Mouse (Mus musculus) 416B (cell line): ENCODE data around the gene Impdh2.

ENCODE experiments used
- DNase-seq: peaks from one replicate; pipeline ENCODE4 v3.0.0; 2011; ENCODE audit warnings: low read depth

Impdh2 gene

GRCm38 (mm10) chr9:108560227-108560841 is at the start of gene Impdh2:
Gene Impdh2 (plus strand): TSS chr9:108560286.
- DNase-seq = peak; percentile 99

GRCm38 (mm10) chr9:108516380-108517251 is 43.5 kb upstream of the Impdh2 start, which contains the start of gene Qrich1:
Gene Qrich1 (plus strand): TSS chr9:108516806.
- DNase-seq = peak; percentile 98

GRCm38 (mm10) chr9:108517253-108517930 is 42.7 kb upstream of the Impdh2 start:
- DNase-seq = peak; percentile 75

DNA sequence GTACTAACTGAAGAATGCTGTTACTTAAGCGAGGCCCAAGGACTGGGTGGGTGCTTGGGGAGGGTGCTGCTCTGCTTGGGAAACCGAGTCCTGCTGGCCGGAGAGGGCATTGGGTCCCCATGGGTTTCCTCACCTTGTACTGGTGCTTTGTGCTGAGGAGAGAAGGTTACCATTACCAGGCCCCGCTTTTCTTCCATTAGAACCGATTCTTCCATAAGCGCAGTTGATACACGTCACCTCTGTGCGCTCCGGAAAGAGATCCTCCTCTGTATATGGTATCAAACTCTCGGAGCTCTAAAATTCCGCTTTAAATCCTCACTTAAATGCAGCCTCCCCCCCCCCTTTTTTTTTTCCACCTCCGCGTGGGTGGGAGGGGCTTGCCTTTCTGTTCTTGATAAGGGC is 42.2 kb upstream of the Impdh2 start:
- peak; percentile 89 for DNase-seq

- DNase-seq = peak; percentile 62
Observed at GRCm38 (mm10) chr9:108521604-108522003, 38.5 kb upstream of the Impdh2 start.

DNA sequence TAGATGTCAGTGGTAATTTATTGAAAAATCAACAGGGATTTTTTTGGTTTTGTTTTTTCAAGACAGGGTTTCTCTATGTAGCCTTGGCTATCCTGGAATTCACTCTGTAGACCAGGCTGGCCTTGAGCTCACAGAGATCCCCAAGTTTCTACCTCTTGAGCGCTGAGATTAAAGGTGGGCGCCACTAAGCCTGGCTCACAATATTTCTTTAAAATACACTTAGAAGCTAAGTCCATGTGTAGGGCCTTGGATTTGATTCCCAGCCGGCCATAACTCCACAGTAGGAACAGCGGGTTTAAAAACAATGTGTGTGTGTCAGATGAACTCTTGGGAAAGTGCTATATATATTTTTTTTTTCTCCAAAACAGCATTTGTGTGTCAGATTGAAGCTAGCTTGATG is 36.7 kb upstream of the Impdh2 start:
- DNase-seq = no peak

- DNase-seq = peak; percentile 40
Observed at GRCm38 (mm10) chr9:108525400-108525799, 34.7 kb upstream of the Impdh2 start.

DNA sequence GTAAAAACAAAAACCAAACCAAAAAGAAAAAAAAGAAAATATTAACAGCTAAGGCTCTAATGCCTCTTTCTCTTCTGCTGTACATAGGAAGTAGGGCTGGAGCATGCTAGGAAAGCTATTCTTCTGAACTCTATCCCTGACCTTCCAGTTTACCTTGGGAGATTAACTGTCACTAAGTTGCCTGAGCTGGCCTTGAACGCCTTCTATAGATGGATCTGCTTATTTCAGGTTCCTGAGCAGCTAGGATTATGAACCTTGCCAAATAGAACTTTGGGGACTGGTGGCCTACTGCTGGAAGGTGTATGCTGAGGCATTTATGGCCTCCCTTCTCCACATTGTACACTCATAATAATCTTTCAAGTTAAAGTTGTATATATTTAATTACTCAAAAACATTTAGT is 29.1 kb upstream of the Impdh2 start:
- DNase-seq = no peak

- no peak for DNase-seq
Observed at GRCm38 (mm10) chr9:108531496-108531895, 28.6 kb upstream of the Impdh2 start.

DNA sequence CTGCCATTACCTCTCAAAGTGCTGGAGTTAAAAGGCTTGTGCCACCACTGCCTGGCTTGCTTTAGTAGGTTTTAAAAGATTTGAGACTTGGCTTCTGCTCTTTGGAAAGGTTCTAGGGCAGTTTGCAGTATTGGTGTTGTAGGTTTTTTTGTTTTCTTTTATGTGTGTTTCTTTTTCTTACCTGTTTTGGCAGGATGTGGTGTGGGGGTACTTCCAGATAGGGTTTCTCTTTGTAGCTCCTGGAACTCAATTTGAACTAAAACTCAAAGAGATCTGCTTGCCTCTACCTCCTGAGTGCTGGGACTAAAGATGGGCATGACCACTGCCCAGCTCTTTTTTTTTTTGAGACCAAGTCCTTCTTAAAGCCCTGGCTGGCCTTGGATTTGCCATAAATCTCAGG is 19.2 kb upstream of the Impdh2 start:
- DNase-seq = no peak

DNA sequence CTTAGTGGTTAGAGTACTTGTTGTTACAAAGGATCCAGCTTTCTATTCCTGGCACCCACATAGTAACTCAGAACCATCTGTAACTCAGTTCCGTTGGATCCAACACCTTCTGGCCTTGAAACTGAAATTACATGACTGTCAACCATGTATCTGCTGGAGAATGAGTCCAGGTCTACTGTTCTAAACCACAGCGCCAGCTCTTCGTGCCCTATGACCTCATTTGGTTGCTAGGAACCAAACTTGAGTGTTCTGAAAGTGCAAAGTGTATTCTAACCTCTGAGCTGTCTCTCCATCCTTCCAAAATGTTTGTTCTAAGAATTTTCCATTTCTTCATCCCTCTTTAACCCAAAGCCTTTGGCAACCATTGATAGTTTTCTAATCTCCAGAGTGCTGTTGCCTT is 14.1 kb upstream of the Impdh2 start:
- no peak for DNase-seq

DNA sequence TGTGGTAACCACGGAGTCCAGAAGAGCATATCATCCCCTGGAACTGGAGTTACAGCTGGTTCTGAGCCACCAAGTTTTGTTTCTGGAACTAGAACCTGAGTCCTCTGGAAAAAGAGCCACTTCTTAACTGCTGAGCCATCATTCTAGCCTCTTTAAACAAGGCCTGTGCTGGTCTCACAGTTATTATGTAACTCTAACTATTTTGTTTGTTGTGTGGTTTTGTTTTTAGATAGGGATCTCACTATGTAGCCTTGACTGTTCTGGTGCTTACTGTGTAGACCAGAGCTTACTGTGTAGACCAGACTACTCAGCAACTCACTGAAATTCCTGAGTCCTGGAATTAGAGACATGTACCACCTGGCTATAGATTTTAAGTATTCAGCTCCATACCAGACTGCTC is 13.2 kb upstream of the Impdh2 start:
- DNase-seq = no peak

DNA sequence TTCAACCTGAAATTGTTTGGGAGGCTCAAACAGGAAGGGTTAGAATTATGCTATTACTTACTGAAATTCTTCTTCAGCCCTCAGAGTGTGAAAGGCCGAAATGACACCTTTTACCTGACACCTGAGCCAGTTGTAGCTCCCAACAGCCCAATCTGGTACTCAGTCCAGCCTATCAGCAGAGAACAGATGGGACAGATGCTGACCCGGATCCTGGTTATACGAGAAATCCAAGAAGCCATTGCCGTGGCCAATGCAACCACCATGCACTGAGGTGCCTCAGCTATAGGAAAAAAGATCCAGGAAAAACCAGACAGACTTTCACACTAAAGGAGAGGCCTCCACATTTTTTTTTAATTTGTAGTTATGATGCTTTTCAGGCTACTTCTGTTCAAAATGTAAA is 917 bp upstream of the Impdh2 start:
- no peak for DNase-seq

- no peak for DNase-seq
Observed at GRCm38 (mm10) chr9:108563671-108564070, 3.6 kb downstream of the Impdh2 start.

DNA sequence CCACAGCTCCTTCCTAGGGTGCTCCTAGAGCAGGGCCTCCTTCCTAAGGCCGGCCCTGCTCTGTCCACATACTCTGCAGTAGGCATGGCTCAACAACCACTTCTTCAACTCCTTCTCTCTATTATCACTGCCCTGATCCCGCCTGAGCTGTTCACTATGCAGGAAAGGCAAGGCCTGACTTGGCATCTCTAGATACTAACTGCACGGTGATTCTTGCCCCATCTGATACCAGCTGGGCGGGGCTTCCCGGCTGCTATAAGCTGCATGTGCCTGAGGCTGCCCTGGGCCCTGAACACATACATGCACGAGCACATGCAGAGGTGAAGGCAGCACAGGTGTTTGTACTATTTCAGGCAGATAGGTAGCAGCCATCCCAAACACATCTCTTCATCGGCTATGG is 4.0 kb downstream of the Impdh2 start:
- peak; percentile 25 for DNase-seq

DNA sequence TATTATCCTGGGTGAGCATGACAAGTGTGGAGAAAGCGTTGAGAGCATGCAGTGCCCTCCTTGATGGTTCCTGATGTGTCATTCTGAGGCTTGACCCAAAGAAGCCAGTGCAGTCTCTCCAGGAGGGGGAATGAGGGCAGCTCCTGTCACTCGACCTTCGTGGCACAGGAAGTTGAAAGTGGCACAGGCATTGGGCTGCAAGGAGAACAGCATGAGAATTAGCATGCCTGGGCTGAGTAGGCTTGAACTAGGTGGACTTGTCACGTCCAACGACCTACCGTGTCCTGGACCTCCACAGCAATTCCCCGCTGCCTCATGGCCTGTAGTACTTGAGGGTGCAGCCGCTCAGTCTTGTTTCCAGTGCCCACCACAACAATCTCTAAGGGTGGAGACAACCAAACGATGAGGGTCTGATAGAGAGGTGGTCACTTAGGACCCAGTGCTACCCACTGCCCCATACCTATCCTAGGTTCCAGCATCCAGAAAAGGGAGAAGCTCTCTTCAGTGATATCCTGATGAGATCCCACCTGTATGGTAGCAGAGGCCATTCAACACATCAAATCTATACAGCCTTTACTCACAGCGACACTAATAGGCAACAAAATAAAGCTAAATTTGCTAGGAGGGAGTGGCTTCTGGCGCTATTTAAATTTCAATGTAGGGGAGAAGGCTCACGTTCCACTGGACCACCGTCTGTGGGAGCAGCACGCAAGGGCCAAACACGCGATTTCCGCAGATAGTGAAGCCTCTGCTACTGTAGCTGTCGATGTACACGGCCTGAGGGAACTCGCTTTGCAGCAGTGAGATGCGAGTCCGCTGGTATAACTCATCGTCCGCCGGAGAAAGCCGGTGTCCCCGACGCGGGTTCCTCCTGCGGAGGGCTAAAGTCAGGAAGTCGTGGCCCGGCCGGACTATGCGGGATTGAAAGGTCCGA is 6.1 kb downstream of the Impdh2 start:
- DNase-seq = peak; percentile 52

GRCm38 (mm10) chr9:108566815-108567776 is 7.0 kb downstream of the Impdh2 start, which contains the start of gene Ndufaf3:
Gene Ndufaf3 (minus strand): TSS chr9:108567434.
- peak; percentile 97 for DNase-seq

DNA sequence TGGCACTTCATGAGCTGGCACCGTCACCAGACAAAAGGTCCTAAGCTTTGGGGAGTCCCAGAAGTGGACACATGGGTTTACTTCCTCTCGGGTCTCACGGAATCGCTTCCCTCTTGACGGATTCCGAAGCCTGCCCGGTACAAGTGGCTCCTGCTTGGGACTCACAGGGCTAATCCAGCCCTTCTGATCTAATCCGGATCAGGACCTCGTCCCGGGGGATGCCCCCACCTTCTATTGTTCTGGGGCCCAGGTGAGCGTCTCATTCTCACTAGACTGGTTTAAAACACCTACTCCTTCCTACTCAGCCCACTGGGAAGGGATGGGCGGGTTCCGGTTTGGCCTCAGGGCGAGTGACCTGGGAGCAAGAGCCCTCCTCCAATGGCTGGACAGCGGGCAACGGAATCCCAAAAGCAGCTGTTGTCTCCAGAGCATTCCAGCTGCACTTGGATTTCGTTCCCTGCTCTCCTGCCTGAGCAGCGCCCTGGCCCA is 7.9 kb downstream of the Impdh2 start:
- DNase-seq = peak; percentile 66

DNA sequence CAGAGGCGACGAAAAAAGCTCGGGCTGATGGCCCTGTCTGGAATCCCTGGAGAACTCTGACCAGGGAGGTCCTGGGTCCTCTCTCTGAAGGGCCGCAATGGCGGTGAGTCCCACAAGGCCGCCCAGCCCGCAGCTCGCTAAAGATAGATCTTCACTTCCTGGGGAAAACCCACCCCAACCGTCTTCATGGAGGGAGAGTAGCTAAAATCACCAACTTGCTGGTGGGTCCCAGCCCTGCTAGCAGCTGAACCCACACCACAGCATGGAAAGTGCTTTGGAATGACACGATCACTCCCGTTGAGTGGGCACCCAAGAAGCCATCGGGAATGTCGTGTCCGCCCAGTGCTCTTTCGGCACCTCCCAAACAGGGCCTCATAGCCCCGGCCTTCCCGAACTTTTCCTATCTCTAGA is 8.4 kb downstream of the Impdh2 start:
- DNase-seq = peak; percentile 67
